Mouse (Mus musculus): ENCODE results near the gene Fam149b.
"Not testable (repeated sequence)": the region's sequence is repeated elsewhere in the genome, so short reads cannot be mapped to it uniquely, and the experiment has no call there.

Fam149b gene

DNA sequence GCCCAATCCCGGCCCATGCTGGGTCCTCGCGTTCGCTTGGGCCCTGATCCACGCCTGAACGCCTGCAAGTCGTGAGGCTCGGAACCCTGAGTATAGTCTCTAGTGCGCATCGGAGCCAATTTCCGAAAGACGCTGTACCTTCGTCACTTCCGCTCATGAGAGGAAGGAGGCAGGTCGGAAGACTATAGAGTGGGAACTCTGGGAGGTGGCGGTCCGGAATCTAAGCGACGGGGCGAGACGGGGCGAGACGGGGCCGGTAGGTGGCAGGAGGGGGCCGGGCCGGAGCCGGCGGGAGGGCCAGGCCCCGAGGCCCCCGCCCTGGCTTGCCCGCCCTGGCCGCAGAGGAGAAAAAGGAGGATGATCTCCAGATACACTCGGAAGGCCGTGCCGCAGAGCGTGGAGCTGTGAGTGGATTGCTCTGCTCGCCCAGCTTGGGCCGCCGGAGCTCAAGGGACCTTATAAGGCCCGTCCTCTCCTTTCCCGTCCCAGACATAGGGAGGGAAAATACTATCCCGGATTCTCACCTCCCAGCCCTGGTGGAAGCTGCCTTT lies at the start of gene Fam149b, which contains the start of gene Ecd:
Gene Fam149b, plus strand, starts transcription at position 172 of the 551 bp plus-strand sequence.
Gene Ecd, minus strand, starts transcription at position 131 of the 551 bp plus-strand sequence.
- DNase-seq: peak; percentile 91

- not testable (repeated sequence) for DNase-seq
Measured at GRCm38 (mm10) chr14:20305085-20305484, 42.9 kb upstream of the Fam149b start.

DNA sequence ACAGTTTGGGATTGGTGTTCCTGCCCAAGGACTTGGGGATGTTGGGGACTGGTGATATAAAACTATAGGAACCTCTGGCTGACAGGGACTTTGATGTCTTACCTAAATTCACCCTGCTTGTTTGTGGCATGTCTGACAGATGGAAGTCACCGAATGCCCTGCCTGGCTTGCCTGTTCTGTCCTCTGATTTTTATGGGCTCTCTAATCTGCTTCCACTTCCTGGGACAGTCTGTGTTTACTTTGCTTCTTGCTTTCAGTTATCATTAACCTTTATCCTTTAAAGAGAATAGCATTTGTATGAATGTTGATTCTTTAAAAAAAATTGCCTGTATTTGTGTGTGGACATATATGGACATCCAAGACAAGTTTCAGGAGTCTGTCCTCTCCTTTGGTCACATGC lies 32.8 kb upstream of the Fam149b start:
- DNase-seq: no peak

DNA sequence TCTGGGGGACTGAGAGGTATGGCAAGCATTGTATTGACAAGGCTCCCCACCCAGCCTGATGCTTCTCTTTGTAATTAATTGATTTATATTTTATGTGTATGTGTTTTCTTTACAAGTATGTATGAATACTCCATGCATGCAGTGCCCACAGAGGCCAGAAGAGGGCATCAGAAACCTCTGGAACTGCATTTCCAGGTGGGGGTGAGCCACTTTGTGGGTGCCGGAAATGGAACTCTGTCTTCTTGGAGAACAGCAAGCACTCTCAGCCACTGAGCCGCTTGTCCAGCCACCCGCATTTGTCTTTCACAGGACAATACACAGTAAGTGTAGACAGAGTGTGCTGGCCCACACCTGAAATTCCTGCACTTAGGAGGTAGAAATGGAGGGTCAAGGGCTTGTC lies 28.5 kb upstream of the Fam149b start:
- DNase-seq: peak; percentile 27

DNA sequence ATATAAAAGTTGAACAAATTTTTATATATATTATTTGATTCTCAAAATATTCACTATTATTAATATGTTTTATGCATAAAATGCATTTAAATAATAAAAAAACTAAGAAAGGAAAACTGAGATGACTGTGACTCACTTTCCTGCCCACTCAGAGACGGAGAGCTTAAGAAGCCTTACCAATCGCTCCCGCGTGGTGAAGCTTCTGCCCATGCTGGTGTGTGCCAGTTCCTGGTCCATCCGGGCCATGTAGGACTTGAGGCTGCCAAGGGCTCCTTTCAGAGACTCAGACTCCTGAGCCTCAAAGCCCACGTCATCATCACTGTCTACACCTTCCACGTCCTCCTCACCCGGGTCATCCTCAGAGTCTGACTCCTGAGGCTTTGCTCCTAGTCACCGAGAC lies 23.8 kb upstream of the Fam149b start:
- no peak for DNase-seq

- no peak for DNase-seq
Measured at GRCm38 (mm10) chr14:20328474-20328873, 19.5 kb upstream of the Fam149b start.

DNA sequence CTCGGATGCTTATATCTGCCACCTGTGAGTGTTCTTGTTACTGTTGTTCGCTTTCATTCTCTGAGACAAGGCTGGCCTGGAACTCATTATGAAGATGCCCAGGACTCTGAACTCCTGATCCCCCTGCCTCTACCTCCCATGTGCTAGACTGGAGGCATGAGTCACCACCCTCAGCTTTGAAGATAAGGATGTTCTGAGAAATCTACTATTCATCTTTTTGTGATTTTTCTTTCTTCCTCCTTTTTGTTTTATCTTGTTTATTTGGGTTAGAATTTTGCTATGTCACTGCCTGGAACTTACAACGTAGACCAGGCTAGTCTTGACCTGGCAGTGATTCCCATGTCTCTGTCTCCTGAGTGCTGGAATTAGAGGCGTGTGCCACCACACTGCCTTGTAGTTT lies 16.6 kb upstream of the Fam149b start:
- DNase-seq: no peak

- no peak for DNase-seq
Measured at GRCm38 (mm10) chr14:20339415-20339814, 8.5 kb upstream of the Fam149b start.

- no peak for DNase-seq
Measured at GRCm38 (mm10) chr14:20340149-20340548, 7.8 kb upstream of the Fam149b start.

DNA sequence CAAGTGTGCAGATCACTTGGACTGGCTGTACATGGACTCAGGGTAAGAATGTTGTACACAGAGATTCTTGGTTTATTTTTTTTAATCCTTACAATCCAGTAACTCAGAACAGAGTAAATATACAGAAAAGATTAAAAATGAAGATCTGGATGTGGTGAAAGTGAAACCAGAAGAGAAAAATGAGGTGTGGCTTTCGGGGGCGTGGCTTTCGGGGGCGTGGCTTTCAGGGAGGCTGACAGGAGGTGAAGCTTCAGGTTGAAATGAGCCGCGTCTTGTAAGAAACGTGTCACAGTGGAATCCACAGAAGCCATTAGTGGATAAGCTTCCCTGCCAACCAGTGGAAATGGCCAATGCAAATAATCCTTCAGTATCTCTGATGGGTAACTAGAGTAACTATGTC lies 7.1 kb upstream of the Fam149b start:
- DNase-seq: no peak

- DNase-seq: no peak
Measured at GRCm38 (mm10) chr14:20345885-20346284, 2.1 kb upstream of the Fam149b start.

DNA sequence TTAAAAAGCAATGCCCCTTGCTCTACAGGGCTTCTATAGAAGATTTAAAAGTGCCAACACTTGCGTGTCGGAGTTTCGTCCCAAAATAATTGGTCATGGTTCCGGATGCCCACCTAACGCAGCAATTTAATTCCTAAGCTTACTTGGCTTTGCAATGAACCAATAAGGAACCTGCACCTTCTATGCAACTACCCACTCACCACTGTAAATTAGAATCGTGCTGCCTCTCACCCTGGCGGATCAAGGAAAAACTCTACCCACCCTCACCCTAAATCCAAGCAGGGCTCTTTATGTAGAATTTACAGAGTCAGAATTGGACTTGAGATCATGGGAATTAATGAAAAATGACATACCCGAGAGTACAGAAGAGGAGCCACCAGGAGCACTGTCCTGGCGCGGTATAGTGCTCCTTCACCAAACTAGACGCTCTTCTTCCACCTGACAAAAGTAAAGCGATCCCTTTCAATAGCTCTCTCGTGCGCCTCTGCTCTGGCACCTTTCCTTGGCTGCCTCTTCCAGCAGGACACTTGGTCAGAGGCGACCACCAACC lies 446 bp upstream of the Fam149b start:
- DNase-seq: no peak

- no peak for DNase-seq
Measured at GRCm38 (mm10) chr14:20363230-20363629, 15.3 kb downstream of the Fam149b start.

DNA sequence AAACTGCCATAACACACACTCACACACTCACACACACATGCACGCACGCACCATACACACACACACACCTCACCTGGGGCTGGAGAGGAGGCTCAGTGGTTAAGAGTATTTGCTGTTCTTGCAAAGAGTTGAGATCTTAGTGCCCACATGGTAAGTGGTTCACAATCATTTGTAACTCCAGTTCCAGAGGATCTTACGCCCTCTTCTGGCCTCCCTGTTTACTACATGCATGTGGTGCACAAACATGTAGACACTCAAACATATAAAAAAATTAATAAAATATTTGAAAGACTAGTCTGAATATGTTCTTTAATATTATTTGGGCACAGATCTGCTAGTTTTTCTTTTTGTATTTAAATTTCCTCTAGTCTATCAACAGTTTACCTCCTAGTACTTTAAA lies 20.3 kb downstream of the Fam149b start:
- no peak for DNase-seq

DNA sequence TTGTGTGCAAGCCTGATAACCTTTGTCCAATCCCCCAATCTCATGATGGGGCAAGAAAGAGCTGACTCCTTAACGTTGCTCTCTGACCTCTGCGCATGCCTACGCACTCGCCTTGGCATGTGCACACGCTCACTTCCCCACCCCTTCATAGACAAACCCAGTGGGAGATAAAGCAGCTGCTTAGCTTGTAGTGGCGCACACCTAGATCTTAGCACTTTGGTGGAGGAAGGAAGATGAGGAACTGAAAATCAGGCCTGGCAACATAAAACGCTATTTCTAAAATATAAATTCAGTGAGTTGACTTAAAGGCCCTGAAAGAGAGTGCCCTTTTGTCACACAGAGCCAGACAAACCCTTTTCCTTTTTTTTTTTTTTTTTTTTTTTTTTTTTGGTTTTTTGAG lies 22.8 kb downstream of the Fam149b start:
- DNase-seq: no peak

DNA sequence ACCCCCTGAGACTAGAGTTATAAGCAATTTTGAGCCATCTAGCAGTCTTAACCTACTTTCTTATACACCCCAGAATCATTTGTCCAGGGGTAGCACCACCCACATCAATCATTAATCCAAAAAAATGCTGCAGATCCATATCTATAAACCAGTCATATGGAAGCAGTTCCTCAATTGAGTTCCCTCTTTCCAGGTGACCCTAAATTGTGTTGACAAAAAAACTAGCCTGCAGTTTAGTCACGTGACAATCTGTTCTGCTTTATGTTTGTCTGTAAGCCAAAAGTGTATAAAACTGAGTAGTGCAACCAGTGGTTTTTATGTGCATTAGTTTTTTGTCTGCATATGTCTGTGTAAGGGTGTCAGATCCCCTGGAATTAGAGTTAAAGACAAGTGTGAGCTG lies 23.9 kb downstream of the Fam149b start:
- DNase-seq: no peak

- DNase-seq: no peak
Measured at GRCm38 (mm10) chr14:20377112-20377521, 29.2 kb downstream of the Fam149b start.

DNA sequence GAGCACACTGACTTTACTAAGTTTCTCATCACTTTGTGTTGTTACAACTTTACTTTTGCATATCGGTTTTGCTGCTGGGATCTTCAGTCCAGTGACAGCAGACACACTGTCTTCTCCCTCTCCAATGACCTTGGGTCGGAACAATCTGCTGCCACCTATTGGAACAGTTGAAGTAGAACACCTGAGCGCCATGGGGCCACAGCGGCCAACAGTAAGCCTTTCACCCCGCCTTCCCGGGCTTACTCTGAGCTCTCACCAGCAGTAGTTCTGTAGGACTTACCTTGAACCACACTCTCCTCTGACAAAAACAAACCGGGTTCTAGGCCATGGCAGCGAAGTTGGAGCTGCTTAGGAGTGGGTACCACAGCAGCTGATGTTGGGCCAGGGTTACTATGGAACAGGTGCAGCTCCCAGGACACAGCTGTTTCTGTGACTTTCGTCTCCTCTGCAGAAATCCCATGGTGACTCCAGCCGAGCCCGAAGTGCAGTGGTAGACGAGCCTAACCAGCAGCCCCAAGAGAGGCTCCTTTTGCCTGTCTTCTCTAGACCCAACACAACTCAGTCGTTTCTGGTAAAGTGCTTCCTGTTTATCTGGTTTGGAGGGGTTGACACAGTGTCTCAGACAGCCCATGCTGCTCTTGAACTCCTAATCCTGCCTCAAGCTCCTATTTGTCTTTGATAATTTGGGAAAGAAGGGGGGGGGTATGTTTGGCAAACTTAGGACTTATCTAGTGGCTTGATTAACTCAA lies 30.5 kb downstream of the Fam149b start:
- no peak for DNase-seq

GRCm38 (mm10) chr14:20379087-20379640 lies 31.2 kb downstream of the Fam149b start:
- no peak for DNase-seq

DNA sequence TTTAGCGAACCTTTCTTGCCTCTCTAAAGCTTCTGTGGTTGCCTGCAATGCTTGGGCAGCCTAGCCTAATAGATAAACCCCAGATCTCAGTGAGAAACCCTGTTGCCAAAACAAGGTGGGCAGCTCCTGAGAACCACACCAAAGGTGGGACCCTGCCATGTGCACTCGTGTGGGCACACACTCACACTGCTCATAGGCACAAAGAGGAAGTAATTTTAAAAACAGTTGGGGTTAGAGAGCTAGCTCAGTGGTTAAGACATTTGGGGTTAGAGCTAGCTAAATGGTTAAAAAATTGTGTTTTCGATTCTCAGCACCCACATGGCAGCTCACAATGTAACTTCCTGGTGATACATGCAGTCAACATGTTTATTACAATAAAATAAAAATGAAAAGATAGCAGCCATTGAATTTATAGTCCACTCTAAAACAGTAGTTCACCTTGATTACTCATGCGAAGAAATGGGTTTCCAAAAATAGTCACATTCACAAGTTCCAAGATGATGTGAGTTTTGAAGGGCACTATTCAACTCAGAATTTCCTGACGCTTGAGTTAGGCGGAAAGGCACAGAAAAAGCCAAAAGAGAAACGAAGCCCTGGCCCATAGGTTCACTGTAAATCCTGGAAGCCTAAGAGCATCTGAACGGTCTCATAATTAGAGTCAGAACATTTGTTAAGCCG lies 31.9 kb downstream of the Fam149b start:
- no peak for DNase-seq

- DNase-seq: peak; percentile 93
Measured at GRCm38 (mm10) chr14:20388441-20389129, 40.6 kb downstream of the Fam149b start, which contains the start of gene Dnajc9. TSS of gene Dnajc9 (minus strand) at chr14:20388910.

DNA sequence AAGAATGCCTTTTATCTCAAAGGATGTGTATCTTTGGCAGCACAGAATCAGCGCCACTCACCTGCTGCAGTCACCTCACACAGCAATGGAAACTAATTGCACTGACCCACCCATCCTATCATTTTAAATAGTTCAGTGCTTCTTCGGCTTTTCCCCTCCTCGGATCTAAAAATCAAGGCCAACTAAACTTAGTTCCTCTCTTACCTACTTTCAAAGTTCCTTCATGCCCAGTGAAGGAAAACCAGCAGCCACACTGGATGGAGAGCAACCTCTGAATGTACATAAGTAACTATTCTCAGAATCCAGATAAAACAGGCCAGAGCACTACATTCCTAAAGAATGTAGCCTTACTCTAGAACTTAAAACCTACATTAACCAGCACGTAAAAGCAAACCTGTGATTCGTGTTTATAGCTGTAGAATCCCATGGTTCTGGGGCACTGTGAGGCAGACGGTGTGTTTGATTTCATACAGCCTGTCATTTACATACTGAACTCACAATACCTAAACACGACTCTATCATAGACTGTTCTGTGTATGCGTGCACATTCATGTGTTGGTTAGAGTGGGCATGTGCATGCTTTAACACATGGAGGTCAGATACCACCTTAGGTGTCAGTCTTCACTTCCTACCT lies 41.6 kb downstream of the Fam149b start:
- DNase-seq: no peak
